Mouse (Mus musculus) c-Kit-positive CD71-negative TER-119-negative erythroid progenitor cells, embryonic 14.5 days (primary cell): ENCODE data around the gene Pramef12.
"Not testable (repeated sequence)": the region's sequence is repeated elsewhere in the genome, so short reads cannot be mapped to it uniquely, and the experiment has no call there.

Source experiments
- DNase-seq: peaks from one replicate; pipeline ENCODE4 v3.0.0-alpha.2; 2013; ENCODE audit warnings: low read depth

Pramef12 gene

DNA sequence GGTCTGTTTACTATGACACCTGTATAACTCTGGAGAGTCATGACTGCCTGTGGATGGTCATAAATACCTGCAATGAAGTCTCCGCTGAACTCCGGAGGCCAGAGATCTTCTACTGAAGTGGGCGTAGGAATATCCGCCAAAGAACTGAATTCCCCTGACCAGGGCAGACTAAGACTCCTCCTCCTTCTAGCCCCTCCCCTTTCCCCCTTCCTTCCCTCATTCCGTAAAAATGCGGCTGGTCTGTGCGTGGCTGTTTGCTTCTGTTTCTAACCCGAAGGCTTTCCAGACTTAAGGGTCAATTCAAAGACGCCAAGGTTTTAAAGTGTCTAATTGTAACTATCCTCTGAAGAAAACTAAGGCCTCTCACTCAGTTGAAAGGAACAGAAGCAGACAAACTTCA, at the start of gene Pramef12:
TSS of gene Pramef12 (minus strand) at position 175 of the 400 bp plus-strand sequence.
- no peak for DNase-seq

DNA sequence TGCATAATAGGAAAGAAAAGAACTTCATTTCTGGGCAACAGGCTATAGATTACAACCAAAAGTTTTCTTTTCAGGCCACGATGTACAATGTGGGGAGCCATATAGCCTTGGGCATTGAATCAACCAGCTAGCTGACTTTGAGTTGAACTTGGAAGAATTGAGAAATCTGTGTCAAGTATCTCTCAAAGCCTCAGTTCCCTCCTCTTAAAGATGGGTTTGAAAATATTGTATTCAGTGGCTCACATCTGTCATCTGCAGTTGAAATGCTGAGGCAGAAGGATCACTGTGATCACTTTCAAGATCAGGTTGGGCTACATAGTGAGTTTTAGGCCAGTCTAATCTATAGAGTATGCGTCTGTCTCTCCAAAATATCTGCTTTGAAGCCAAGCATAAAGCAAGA, 45.0 kb upstream of the Pramef12 start, which contains the start of gene Gm9944:
TSS of gene Gm9944 (minus strand) at position 101 of the 400 bp plus-strand sequence.
- no peak for DNase-seq

GRCm38 (mm10) chr4:144448546-144448945, 40.3 kb upstream of the Pramef12 start:
- DNase-seq = no peak

- DNase-seq = no peak
Observed at GRCm38 (mm10) chr4:144441582-144441981, 33.3 kb upstream of the Pramef12 start.

- DNase-seq = no peak
Observed at GRCm38 (mm10) chr4:144441095-144441494, 32.8 kb upstream of the Pramef12 start.

DNA sequence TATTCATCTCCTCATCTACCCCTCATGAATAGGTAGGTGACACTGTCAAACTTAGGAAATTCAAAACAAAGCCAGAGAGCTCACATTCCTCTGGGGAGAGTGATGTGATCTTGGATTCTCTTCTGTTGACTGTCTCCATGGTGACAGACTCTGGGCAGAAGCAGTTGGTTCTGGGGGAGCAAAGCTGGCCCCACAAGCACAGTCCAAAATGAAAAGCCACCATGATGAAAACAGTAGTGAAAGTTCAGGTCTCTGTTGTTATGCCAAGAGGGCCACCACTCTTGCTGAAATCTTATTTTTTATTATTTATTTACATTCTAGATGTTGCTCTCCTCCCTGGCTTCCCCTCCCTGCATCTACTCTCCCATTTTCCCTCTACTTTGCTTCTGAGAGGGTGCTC, 30.4 kb upstream of the Pramef12 start, which contains the start of gene 1700012P22Rik:
TSS of gene 1700012P22Rik (minus strand) at position 101 of the 400 bp plus-strand sequence.
- DNase-seq = no peak

GRCm38 (mm10) chr4:144433216-144433615, 25.0 kb upstream of the Pramef12 start:
- no peak for DNase-seq

GRCm38 (mm10) chr4:144430723-144431122, 22.5 kb upstream of the Pramef12 start:
- no peak for DNase-seq

- peak; percentile 26 for DNase-seq
Observed at GRCm38 (mm10) chr4:144428868-144429267, 20.6 kb upstream of the Pramef12 start.

GRCm38 (mm10) chr4:144424590-144424989, 16.3 kb upstream of the Pramef12 start:
- no peak for DNase-seq

DNA sequence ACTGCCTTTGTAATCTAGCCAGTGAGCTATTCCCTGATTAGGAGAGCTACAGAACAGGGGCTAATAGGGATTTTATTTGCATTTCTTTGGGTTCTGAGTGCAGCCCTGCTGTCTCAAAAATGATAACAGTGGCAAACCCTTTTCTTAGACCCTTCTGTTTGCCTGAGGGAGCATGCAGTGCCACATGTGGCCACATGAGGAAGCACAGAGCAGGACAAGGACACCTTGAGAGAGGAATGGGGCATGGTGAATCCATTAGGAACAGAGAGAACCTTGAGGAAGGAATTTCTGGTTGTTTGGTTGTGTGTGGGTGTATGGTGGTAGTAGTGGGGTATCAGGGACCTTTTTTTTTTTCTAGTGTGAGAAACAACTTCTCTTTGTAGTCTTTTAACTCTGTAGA, 12.4 kb upstream of the Pramef12 start:
- DNase-seq = no peak

- DNase-seq = no peak
Observed at GRCm38 (mm10) chr4:144406261-144406660, 2.0 kb downstream of the Pramef12 start.

GRCm38 (mm10) chr4:144404456-144405086, 3.7 kb downstream of the Pramef12 start:
- DNase-seq = no peak

DNA sequence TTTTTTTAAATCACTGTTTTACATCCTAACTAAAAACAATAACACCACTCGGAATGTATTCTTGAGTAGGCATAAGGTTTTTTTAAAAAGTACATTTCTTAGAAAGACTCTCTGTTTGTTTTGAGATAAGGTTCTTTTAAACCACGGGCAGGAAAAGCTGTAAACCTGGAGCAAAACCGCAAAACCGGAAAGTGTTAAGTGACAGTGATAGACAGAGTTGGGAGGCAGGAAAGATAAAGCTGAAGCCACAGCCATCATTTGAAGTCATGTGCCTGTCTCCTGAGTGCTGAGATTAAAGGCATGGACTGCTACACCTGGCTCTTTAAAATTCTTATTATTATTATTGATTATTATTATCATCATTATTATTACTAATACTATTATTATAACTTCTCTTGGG, 5.6 kb downstream of the Pramef12 start:
- no peak for DNase-seq

DNA sequence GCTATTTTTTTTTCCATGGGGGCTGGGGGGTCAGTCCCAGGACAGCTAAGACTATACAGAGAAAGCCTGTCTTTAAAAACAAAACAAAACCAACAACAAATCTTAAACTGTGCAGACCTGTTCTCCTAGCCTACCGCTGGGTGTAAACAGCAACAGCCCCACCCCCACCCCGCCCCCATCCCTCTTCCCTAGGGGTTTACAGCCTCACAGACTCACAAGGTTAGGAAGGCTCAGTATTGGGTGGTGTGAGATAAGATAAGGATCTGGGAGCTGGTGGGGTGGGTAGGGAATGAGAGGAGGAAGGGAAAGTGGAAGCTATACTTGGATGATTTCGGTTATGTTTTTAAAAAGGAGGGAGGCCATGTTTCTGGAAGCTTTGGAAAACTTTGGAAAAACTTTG, 11.9 kb downstream of the Pramef12 start:
- DNase-seq = no peak

DNA sequence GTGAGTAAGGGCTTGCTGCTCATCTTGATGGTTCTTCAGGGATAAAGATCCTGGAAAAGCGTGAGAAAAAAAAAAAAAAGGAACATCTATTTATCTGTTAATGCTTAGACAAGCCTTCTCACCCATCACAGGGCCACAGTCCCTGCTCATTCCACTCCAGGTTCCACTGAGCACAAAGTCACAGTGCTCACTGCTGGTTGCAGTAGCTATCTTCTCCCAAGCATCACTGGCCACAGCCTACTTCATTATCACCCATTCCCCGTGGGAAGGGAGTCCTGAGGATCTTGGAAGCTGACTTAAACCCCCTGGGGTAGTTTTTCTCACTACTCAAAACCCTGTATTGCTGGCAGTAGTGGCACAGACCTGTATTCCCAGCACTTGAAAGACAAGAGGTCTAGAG, 30.4 kb downstream of the Pramef12 start, which contains the start of gene Pramef20:
TSS of gene Pramef20 (minus strand) at position 23 of the 400 bp plus-strand sequence.
- no peak for DNase-seq

GRCm38 (mm10) chr4:144357642-144358041, 50.6 kb downstream of the Pramef12 start, which contains the start of gene Gm13119:
Gene Gm13119, plus strand, starts transcription at chr4:144357942.
- not testable (repeated sequence) for DNase-seq
